Mouse (Mus musculus): ENCODE data around the gene Gps2. TPM values are rescaled to one million over a fixed set of nuclear protein-coding genes. Genes with fewer than 3 reads are reported as not detected.

Gps2 gene
- polyA plus RNA-seq, 1 experiment from 2014 or later = 50.1 TPM

DNA sequence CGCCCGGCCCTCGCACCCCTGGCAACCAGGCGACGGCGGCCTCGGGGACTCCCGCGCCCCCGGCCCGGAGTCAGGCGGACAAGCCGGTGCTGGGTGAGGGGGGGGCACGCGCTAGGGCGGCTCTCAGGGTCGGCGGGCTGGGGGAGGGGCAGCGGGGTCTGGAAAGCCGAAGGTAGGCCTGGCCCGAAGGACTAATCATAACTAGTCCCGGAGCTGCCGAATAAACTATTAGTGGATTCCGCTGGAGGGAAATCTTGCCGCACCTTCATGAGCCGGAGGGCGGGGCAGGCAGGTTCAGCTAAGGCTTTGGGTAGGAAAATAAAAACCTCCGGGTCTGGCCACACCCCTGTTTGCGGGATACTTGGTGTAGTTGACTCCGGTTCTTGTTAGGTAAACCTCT lies 22.5 kb downstream of the Gps2 start:
- Histone ChIP-seq H3K9ac (ENCODE audit: low read length) (peak overlapping the region; percentile 66), H3K36me3 (ENCODE audit: control insufficient read depth, insufficient read depth) (no peaks in the 10 kb centered on the region), H3K4me2 (ENCODE audit: low read depth, low read length) (peak overlapping the region; percentile 100), H3K27me3 (ENCODE audit: control insufficient read depth, insufficient read depth, low read length) (0 out of 2 replicates have a peak, but pooled peaks cover 6% of the 10 kb centered on the region), H3K9me3 (replicated peaks; ENCODE audit: control insufficient read depth, low read length) (no peaks in the 10 kb centered on the region), H3K4me3 (ENCODE audit: low read length) (peak overlapping the region; percentile 65), H3K4me1 (ENCODE audit: control insufficient read depth, insufficient read depth, low read length) (peaks cover 33% of the 10 kb centered on the region), H3K27ac (ENCODE audit: low read length) (peak overlapping the region; percentile 35; the same call in 1 of the 2 replicates)
- WGBS = 3% methylated on average over 27 of the region's 30 CpGs
- no peak; the same call in 1 of the 2 replicates for ATAC-seq (replicated peaks; ENCODE audit: extremely low read depth, insufficient read depth, low FRiP score)

DNA sequence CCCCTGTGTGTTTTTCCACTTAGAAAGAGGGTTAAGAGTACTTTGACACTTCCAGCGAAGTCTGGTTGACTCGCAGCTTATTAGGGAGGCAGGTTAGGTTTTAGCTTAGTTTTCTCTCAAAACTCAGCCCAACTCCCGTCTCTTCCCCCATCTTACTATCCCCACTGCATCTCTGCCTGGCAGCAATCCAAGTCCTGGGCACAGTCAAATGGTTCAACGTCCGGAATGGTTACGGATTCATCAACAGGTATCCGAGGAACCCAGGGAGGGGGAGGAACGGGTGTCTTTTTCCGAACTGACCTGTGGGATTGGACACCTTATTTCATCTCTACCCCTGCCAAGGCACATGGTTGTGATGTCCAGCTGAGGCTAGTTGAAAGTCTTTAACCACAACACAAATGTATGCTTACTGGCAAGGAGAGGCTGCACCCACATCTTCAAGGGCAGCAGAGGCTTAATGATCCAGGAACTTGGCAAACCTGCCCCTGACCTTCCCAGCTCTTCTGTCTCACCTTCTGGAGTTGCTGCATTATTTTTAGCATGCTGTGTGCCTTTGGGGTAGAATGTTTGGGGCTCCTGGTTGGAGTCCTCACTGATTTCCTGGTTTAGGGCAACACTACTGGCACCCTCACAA lies 23.1 kb downstream of the Gps2 start:
- peak overlapping the region; percentile 66 for H3K9ac ChIP-seq (ENCODE audit: low read length)
- H3K9me3 ChIP-seq (replicated peaks; ENCODE audit: control insufficient read depth, low read length) = no peaks in the 10 kb centered on the region
- H3K36me3 ChIP-seq (ENCODE audit: control insufficient read depth, insufficient read depth) = no peaks in the 10 kb centered on the region
- peak overlapping the region; percentile 100 for H3K4me2 ChIP-seq (ENCODE audit: low read depth, low read length)
- peaks cover 33% of the 10 kb centered on the region for H3K4me1 ChIP-seq (ENCODE audit: control insufficient read depth, insufficient read depth, low read length)
- 0 out of 2 replicates have a peak, but pooled peaks cover 6% of the 10 kb centered on the region for H3K27me3 ChIP-seq (ENCODE audit: control insufficient read depth, insufficient read depth, low read length)
- peak overlapping the region; percentile 65 for H3K4me3 ChIP-seq (ENCODE audit: low read length)
- no peak for ATAC-seq (replicated peaks; ENCODE audit: extremely low read depth, insufficient read depth, low FRiP score)
- WGBS = 34% methylated on average over 9 of the region's 9 CpGs
- peak overlapping the region; percentile 60 for H3K27ac ChIP-seq (ENCODE audit: low read length)

DNA sequence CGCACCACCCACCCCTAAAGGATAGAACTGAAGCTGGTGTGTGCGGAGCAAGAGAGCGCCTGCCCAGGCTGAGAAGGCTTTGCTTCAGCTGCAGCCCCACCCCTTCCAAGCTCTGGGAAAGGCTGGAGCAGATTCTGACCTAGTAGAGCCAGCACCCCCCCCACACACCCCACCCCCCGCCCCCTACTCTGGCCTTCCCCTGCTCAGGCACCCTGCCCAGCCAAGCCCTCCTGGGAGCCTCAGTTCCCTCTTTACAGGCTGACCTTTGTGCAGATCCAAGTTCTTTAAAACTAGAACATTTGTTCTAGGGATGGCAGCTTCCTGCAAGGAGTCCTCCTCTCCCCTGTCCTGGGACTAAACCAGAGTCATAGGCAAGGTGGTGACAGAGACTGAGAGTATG lies 23.7 kb downstream of the Gps2 start:
- Histone ChIP-seq H3K27me3 (ENCODE audit: control insufficient read depth, insufficient read depth, low read length) (0 out of 2 replicates have a peak, but pooled peaks cover 6% of the 10 kb centered on the region), H3K4me2 (ENCODE audit: low read depth, low read length) (peak overlapping the region; percentile 100), H3K27ac (ENCODE audit: low read length) (peak overlapping the region; percentile 60)

DNA sequence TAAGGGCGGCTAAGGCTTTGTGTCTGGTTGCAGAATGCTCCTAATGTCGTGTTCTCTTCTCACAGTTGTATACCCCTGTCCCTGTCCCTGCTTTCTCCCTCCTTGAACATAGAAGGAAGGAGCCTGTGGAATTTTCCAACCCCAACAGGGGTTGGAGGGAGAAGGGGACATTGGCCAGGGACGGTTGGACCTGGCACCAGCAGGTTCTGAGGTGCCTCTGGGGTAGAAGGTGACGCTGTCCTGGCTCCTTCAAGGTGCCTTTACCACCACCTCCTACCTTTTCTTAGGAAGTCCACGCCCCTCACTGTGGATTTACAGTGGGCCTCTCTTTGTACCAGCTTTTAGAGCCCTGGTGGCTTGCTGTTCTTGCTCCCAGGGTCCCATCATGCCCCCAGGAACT lies 24.1 kb downstream of the Gps2 start:
- Histone ChIP-seq H3K9ac (ENCODE audit: low read length) (peak overlapping the region; percentile 66), H3K9me3 (replicated peaks; ENCODE audit: control insufficient read depth, low read length) (no peaks in the 10 kb centered on the region), H3K4me2 (ENCODE audit: low read depth, low read length) (peak overlapping the region; percentile 100; the same call in 1 of the 2 replicates), H3K4me1 (ENCODE audit: control insufficient read depth, insufficient read depth, low read length) (peaks cover 33% of the 10 kb centered on the region), H3K4me3 (ENCODE audit: low read length) (no peak overlapping the region), H3K36me3 (ENCODE audit: control insufficient read depth, insufficient read depth) (peaks cover 3% of the 10 kb centered on the region; the same call in 1 of the 2 replicates), H3K27me3 (ENCODE audit: control insufficient read depth, insufficient read depth, low read length) (0 out of 2 replicates have a peak, but pooled peaks cover 6% of the 10 kb centered on the region), H3K27ac (ENCODE audit: low read length) (peak overlapping the region; percentile 60)
- WGBS = 62% methylated on average over 5 of the region's 5 CpGs
- no peak for ATAC-seq (replicated peaks; ENCODE audit: extremely low read depth, insufficient read depth, low FRiP score)

More for the DNA sequence above, 23.7 kb downstream of the Gps2 start:
- H3K4me1 ChIP-seq (ENCODE audit: control insufficient read depth, insufficient read depth, low read length) = peaks cover 33% of the 10 kb centered on the region
- no peak overlapping the region; the same call in 1 of the 2 replicates for H3K4me3 ChIP-seq (ENCODE audit: low read length)
- 33% methylated on average over 4 of the region's 4 CpGs for WGBS
- no peaks in the 10 kb centered on the region for H3K36me3 ChIP-seq (ENCODE audit: control insufficient read depth, insufficient read depth)
- H3K9me3 ChIP-seq (replicated peaks; ENCODE audit: control insufficient read depth, low read length) = no peaks in the 10 kb centered on the region
- no peak for ATAC-seq (replicated peaks; ENCODE audit: extremely low read depth, insufficient read depth, low FRiP score)
- peak overlapping the region; percentile 66 for H3K9ac ChIP-seq (ENCODE audit: low read length)

DNA sequence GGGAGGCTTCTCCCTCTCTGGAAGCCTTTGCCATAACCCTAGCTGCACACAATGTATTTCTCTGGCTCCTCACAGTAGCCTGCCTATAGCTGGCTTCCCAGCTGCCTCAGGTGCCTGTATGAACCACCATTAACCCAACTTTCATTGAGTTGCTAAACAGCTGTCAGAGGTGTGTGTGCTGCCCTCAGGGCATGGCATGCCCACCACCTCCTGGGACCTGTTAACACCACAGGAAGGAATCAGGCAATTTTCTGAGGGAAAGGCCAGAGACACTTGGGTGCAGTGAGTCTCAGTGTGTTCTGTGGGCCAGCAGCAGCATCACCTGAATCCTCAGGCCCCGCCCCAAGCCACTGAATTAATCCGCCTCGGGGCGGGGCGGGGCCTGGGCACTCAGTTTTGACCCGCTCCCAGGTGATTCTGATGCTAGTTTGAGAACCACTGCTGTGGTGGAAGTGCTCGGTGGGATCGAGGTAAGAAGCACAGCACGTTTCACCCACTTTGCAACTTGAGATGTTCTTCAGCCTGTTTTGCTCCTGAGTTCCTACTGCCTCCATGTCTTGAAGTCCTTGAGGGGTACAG lies 24.8 kb downstream of the Gps2 start:
- Histone ChIP-seq H3K4me3 (ENCODE audit: low read length) (no peak overlapping the region), H3K9me3 (replicated peaks; ENCODE audit: control insufficient read depth, low read length) (no peaks in the 10 kb centered on the region), H3K27me3 (ENCODE audit: control insufficient read depth, insufficient read depth, low read length) (0 out of 2 replicates have a peak, but pooled peaks cover 6% of the 10 kb centered on the region), H3K4me2 (ENCODE audit: low read depth, low read length) (no peak overlapping the region), H3K27ac (ENCODE audit: low read length) (no peak overlapping the region; the same call in 1 of the 2 replicates), H3K9ac (ENCODE audit: low read length) (no peak overlapping the region), H3K36me3 (ENCODE audit: control insufficient read depth, insufficient read depth) (peaks cover 3% of the 10 kb centered on the region; the same call in 1 of the 2 replicates), H3K4me1 (ENCODE audit: control insufficient read depth, insufficient read depth, low read length) (peaks cover 33% of the 10 kb centered on the region)
- 41% methylated on average over 9 of the region's 9 CpGs for WGBS
- no peak for ATAC-seq (replicated peaks; ENCODE audit: extremely low read depth, insufficient read depth, low FRiP score)

DNA sequence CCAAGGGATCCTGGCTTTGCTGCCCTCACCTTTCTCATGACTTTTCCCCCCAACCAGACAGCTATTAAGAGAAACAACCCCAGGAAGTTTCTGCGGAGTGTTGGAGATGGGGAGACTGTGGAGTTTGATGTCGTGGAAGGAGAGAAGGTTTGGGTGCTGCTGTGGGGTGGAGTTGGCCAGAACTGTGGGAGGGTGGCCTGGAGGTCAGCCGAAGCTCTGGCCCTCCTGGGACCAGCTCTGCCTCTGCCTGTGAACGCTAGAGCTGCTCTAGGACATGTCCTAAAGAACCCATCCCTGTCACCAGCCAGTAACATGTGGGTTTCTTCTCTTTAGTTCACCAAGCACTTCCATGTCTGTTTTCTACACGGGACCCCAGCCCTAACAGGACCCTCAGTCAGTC lies 25.5 kb downstream of the Gps2 start:
- no peak for ATAC-seq (replicated peaks; ENCODE audit: extremely low read depth, insufficient read depth, low FRiP score)
- peaks cover 5% of the 10 kb centered on the region for H3K36me3 ChIP-seq (ENCODE audit: control insufficient read depth, insufficient read depth)
- H3K4me2 ChIP-seq (ENCODE audit: low read depth, low read length) = no peak overlapping the region
- H3K27me3 ChIP-seq (ENCODE audit: control insufficient read depth, insufficient read depth, low read length) = 0 out of 2 replicates have a peak, but pooled peaks cover 6% of the 10 kb centered on the region
- H3K27ac ChIP-seq (ENCODE audit: low read length) = no peak overlapping the region
- H3K9ac ChIP-seq (ENCODE audit: low read length) = no peak overlapping the region
- no peak overlapping the region for H3K4me3 ChIP-seq (ENCODE audit: low read length)
- 57% methylated on average over 5 of the region's 5 CpGs for WGBS
- peaks cover 33% of the 10 kb centered on the region for H3K4me1 ChIP-seq (ENCODE audit: control insufficient read depth, insufficient read depth, low read length)
- no peaks in the 10 kb centered on the region for H3K9me3 ChIP-seq (replicated peaks; ENCODE audit: control insufficient read depth, low read length)

DNA sequence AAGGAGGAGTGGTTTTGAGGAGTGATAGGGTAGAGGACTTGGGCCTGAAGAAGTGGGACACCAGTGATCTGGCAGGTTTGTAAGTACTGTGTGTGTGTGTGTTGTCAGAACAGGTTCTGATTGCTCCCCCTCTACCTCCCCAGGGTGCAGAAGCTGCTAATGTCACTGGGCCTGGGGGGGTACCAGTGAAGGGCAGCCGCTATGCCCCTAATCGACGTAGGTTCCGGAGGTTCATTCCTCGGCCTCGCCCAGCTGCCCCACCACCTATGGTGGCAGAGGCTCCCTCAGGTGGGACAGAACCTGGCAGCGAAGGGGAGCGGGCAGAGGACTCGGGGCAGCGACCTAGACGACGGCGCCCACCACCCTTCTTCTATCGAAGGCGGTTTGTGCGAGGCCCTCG lies 26.0 kb downstream of the Gps2 start:
- peaks cover 10% of the 10 kb centered on the region for H3K36me3 ChIP-seq (ENCODE audit: control insufficient read depth, insufficient read depth)
- 0 out of 2 replicates have a peak, but pooled peaks cover 6% of the 10 kb centered on the region for H3K27me3 ChIP-seq (ENCODE audit: control insufficient read depth, insufficient read depth, low read length)
- H3K4me2 ChIP-seq (ENCODE audit: low read depth, low read length) = no peak overlapping the region
- no peaks in the 10 kb centered on the region for H3K9me3 ChIP-seq (replicated peaks; ENCODE audit: control insufficient read depth, low read length)
- no peak overlapping the region for H3K9ac ChIP-seq (ENCODE audit: low read length)
- H3K27ac ChIP-seq (ENCODE audit: low read length) = no peak overlapping the region
- peaks cover 29% of the 10 kb centered on the region for H3K4me1 ChIP-seq (ENCODE audit: control insufficient read depth, insufficient read depth, low read length)
- H3K4me3 ChIP-seq (ENCODE audit: low read length) = no peak overlapping the region
- WGBS = 91% methylated on average over 17 of the region's 17 CpGs
- ATAC-seq (replicated peaks; ENCODE audit: extremely low read depth, insufficient read depth, low FRiP score) = no peak

DNA sequence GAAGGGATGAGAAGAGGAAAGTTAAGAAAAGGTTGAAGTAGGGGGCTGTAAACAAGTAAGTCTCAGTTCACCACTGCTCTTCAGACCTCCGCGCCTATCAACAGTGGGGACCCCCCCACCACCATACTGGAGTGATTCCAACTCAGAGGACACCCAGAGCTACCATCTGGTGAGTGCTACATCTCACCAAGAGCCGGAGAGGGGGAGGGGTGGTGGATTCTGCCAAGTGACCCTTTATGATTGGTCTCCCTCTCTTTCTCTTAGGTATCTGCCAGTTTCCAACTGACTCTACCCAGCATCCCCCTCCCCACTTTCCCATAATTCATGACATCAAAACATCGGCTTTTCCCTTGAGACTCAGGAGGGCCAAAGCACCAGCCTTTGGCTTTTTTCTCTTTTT lies 27.3 kb downstream of the Gps2 start:
- Histone ChIP-seq H3K27me3 (ENCODE audit: control insufficient read depth, insufficient read depth, low read length) (0 out of 2 replicates have a peak, but pooled peaks cover 4% of the 10 kb centered on the region), H3K27ac (ENCODE audit: low read length) (no peak overlapping the region), H3K4me1 (ENCODE audit: control insufficient read depth, insufficient read depth, low read length) (peaks cover 22% of the 10 kb centered on the region), H3K4me2 (ENCODE audit: low read depth, low read length) (no peak overlapping the region), H3K9ac (ENCODE audit: low read length) (no peak overlapping the region), H3K9me3 (replicated peaks; ENCODE audit: control insufficient read depth, low read length) (no peaks in the 10 kb centered on the region), H3K4me3 (ENCODE audit: low read length) (no peak overlapping the region), H3K36me3 (ENCODE audit: control insufficient read depth, insufficient read depth) (peaks cover 20% of the 10 kb centered on the region)
- no peak for ATAC-seq (replicated peaks; ENCODE audit: extremely low read depth, insufficient read depth, low FRiP score)
- WGBS = 62% methylated on average over 4 of the region's 4 CpGs

DNA sequence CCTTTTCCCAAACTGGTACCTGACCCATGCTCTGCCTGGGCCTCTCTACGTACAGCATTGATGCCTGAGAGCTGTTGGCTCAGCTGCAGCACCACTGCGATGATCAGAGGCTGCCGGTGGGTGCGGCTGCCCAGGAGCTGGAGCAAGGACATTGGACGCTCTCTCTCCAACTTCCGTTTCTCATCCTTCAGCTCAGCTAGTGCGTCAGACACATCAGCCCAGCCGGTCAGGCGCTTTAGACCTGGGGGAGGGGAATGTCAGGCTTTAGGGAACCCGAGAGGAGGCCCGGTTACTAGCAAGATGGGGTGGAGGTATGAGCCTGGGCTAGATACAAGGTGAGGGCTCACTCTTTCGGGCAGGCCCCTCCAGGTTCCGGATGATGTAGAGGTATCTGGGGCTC lies 31.5 kb downstream of the Gps2 start:
- no peak overlapping the region for H3K9ac ChIP-seq (ENCODE audit: low read length)
- peaks cover 20% of the 10 kb centered on the region for H3K36me3 ChIP-seq (ENCODE audit: control insufficient read depth, insufficient read depth)
- H3K27ac ChIP-seq (ENCODE audit: low read length) = no peak overlapping the region
- H3K4me3 ChIP-seq (ENCODE audit: low read length) = no peak overlapping the region
- WGBS = 71% methylated on average over 13 of the region's 13 CpGs
- H3K27me3 ChIP-seq (ENCODE audit: control insufficient read depth, insufficient read depth, low read length) = no peaks in the 10 kb centered on the region
- no peak overlapping the region for H3K4me2 ChIP-seq (ENCODE audit: low read depth, low read length)
- no peaks in the 10 kb centered on the region for H3K9me3 ChIP-seq (replicated peaks; ENCODE audit: control insufficient read depth, low read length)
- no peak for ATAC-seq (replicated peaks; ENCODE audit: extremely low read depth, insufficient read depth, low FRiP score)
- H3K4me1 ChIP-seq (ENCODE audit: control insufficient read depth, insufficient read depth, low read length) = peaks cover 9% of the 10 kb centered on the region
